Mouse (Mus musculus) gastrocnemius, adult 2 months (tissue): ENCODE results near the gene Serinc3. TPM values are rescaled to one million over a fixed set of nuclear protein-coding genes. Genes with fewer than 3 reads are reported as not detected.
"Not testable (repeated sequence)": the region's sequence is repeated elsewhere in the genome, so short reads cannot be mapped to it uniquely, and the experiment has no call there.

ENCODE experiments used
- DNase-seq: peaks from one replicate; pipeline ENCODE4 v3.0.0; 2022
- H3K27ac ChIP-seq: fragments of 200-600 bp; 2 replicates; pipeline ENCODE4 v1.8.1; 2022; ENCODE audit warnings: mild to moderate bottlenecking
- H3K4me3 ChIP-seq: fragments of 200-600 bp; 2 replicates; pipeline ENCODE4 v1.8.1; 2022; ENCODE audit warnings: mild to moderate bottlenecking, moderate library complexity
- CTCF ChIP-seq: fragments of 200-600 bp; IDR thresholded peaks from 2 replicates; pipeline ENCODE4 v1.8.1; 2022; ENCODE audit warnings: antibody characterized with exemption, mild to moderate bottlenecking, moderate library complexity
- intact Hi-C: fragments of 180-260 bp; cut with DNase I; formaldehyde crosslinking; loops from one replicate; pipeline ENCODE4 v1.15.1; 2025
- total RNA-seq, 2 experiments: library from RNA; stranded (reverse); gene quantifications; 2 replicates each; pipeline ENCODE4 v1.2.3; 2021

Gene Serinc3
- total RNA-seq, 2 experiments from 2014 or later: 118 to 147 TPM

DNA sequence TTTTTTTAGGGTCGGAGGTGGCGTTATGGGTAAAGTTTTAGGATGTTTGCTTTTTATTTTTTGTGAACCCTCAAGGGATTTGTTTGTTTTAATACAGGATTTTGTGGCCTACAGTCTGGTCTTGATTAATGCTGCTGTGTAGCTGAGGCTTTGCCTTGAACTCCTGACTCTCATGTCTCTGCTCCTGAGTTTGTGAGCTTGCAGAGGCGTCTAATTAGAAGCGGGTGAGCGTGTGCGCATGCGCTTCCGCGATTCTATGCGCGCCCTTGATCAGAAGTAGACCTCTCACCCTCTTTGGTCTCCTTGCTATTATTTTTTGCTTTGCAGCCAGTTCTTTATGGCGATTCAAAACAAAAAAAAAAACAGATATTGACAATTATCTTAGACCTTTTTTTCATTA is 14.5 kb upstream of the Serinc3 start:
- no peak for DNase-seq
- Histone ChIP-seq H3K4me3 (peak overlapping the region; percentile 88), H3K27ac (peak overlapping the region; percentile 95)
- no peak for TF ChIP-seq CTCF
- intact Hi-C loops: loop anchor here (10.0 kb wide), 1 partner anchor 125 kb away; no protein-coding TSS in a partner anchor

DNA sequence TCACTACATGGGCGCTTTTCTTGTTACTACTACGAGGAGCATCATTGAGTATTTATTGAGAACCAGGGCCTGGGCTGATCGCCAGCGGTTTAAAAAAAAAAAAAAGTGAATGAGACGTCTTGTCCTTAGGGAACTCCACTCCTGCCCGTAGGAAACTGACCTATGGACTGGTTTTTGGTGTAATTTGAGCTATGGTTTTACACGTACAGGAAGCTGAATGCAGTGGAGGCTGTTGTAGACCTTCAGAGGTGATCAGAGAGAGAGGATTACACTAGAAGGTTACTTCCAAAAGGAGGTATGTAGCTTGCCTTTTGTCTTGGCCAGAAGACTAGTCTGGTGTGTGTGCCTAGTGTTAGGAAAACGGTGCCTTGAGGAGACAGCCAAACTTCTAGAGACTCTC is 14.0 kb upstream of the Serinc3 start:
- Histone ChIP-seq H3K4me3 (peak overlapping the region; percentile 88), H3K27ac (peak overlapping the region; percentile 95)
- intact Hi-C loops: loop anchor here (1.0 to 10.0 kb wide), 3 partner anchors 14 to 126 kb away; partner anchors contain the start of gene Serinc3
- DNase-seq: peak; percentile 37
- TF ChIP-seq CTCF: no peak

DNA sequence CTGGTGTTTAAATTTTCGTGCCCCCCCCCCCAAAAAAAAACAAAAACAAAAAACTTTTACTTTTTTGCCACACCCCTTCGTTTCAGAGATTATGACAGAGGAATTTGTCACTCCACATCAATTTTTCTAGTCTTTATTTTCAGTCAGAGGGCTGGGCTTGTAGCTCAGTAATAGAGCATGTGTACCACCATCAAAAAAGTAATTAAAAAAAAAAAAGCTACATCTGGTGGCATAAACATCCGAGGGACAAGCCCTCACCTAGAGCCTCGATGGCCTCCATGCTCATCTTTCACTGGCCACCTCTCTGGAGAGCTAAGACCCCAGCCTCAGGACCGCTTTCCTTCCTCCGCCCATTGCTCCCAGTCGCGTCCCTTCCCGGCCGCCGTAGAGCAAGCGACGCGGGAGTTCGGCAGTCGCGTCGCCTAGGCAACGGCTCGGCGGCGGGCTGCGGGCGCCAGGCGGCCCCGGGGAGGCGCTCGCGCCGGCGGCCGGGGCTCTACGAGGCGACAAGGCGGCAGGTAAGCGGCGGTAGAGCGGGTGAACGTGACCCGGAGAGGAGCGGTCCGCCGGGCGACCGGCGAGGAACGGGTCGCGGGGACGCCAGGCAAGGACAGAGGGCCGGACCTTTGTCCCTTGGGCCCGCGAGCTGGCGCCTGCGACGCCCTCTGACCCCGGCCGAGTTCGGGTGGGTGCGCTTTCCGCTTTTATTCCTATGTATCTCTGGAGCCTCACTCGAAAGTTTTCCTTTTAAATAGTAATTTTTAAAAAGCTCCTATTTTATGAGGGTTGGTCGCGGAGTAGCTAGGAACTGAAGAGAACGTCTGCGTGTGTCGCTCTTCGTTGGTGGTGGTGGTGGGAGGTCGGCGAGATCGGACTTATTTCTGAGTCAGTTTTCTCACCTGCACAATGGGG is 13.3 kb upstream of the Serinc3 start, which contains the start of gene Pkig:
TSS of gene Pkig (plus strand) at position 412 of the 912 bp plus-strand sequence.
- intact Hi-C loops: loop anchor here (1.0 to 10.0 kb wide), 3 partner anchors 13 to 127 kb away; partner anchors contain the start of gene Serinc3
- peak within 1 kb of the TSS; percentile 95 for H3K27ac ChIP-seq
- peak within 1 kb of the TSS; percentile 88 for H3K4me3 ChIP-seq
- peak; percentile 93 for DNase-seq
- TF ChIP-seq CTCF: peak; percentile 57

DNA sequence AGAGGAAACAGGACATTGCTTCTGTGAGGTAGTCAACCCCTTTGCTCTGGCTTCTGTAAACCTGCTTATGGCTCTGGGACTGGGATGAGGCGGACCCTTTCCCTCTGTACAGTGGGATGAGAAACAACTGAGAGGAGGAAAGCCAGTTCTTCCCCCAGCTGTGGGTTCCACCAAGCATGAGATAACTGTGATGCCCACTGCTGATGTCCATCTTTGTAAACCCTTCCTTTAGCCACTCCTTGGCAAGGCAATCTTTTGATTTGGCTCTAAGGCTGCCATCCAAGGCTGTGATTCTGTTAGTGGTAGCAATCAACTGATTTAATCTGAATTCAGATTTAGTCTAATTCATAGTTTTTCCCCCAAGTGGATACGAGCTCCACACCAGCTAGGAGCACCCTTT is 12.6 kb upstream of the Serinc3 start:
- no peak for DNase-seq
- intact Hi-C loops: loop anchor here (10.0 kb wide), 1 partner anchor 127 kb away; no protein-coding TSS in a partner anchor
- no peak for TF ChIP-seq CTCF
- no peak overlapping the region for H3K4me3 ChIP-seq
- H3K27ac ChIP-seq: no peak overlapping the region

DNA sequence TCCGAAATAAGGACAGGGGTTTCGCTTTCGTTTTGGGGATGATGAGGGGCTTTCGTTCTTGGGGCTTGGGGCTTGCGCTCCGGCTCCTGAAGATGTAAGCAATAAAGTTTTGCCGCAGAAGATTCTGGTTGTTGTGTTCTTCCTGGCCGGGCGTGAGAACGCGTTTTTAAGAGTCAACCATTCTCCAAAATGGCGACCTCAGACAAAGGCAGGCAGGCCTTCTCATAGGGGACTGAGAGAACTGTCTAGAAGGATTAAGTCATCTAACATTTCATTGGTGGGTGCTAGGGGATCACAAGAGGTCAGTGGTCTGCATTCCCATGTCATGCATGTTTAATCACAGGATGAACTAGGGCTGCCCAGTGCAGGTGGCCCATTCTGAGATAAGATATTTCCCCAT is 10.8 kb upstream of the Serinc3 start:
- DNase-seq, H3K4me3 ChIP-seq, H3K27ac ChIP-seq: not testable (repeated sequence)
- intact Hi-C loops: loop anchor here (10.0 kb wide), 1 partner anchor 129 kb away; no protein-coding TSS in a partner anchor

DNA sequence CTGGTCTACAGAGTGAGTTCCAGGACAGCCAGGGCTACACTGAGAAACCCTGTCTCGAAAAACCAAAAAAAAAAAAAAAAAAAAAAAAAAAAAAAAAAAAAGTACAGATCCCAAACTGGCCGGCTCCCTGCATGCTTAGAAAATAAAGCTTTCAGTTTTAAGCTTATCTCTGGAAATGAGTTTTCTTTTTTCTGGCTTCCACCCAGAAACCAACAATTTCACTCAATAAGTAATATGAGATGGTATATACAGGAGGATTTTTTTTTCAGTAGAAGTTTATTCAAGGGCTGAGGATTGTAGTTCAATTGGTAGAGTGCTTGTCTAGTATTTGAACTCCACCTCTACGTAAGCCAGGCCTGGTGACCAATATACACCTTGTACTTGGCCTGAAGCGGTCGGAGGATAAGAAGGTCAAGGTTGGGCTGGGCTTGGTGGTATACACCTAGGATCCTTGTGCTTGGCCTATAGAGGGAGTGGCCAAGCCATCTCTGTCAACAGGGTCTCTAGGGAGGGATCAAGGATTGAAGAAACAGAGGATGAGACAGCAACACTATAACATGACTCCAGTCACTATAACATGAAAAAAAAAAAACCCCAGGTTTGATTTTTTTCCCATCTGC is 1.6 kb upstream of the Serinc3 start:
- intact Hi-C loops: no loop called here
- Histone ChIP-seq H3K27ac (no peak overlapping the region), H3K4me3 (no peak overlapping the region)
- TF ChIP-seq CTCF: no peak
- no peak for DNase-seq

DNA sequence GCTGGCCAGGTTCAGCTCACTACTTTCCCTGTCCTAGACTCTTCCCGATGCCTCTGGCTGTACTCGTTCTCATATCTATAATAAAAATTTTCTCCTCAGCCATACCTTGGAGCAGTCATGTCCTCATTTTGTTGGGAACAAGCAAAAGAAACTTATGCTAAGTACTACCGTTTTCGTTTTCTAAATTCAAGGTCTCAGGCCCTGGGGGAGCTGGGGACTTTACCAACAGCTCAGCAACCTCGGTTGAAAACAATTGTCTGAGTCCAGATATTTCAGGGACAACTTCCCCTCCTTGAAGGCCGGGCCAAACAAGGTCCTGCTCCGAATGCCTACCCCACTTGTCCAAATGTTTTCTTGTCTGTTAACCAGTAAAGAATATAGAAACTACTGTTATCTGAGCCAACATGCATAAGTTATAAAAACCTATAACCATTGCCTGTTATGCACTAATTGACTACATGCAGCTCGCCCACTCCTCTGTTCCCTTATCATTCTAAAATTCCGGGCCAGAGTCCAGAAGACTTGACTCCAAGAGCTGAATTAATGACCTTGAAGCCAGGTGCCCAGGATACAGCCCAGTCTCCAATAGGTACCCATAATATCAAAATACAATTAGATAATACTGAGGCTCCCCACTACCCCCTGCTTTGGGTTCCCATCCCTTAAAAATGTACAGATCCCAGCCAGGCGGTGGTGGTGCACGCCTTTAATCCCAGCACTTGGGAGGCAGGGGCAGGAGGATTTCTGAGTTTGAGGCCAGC is 949 bp upstream of the Serinc3 start:
- DNase-seq: no peak
- Histone ChIP-seq H3K4me3 (peak overlapping the region; percentile 96), H3K27ac (peak overlapping the region; percentile 98)
- no peak for TF ChIP-seq CTCF
- intact Hi-C loops: loop anchor here (1.0 kb wide), 2 partner anchors 12 to 70 kb away; partner anchors contain the start of gene Pkig

DNA sequence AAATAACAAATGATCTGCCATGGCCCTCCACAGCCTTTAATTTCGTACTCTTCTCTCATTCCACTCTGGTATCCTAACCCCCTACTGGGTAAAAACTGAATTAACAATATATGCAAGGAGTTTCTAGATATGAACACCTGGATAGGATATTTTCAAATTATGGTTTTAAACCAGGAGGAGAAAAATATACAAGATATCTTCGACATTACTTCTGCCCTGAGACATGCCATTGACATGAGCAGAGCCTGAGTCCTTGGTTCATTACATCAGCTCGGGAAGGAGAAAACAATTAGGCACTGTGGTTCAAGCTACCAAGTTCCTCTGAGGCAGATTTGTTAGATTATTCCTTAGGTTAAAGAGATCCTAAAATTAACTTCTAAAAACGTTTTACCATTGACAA is 884 bp downstream of the Serinc3 start:
- no peak for DNase-seq
- intact Hi-C loops: no loop called here
- H3K4me3 ChIP-seq: peak overlapping the region; percentile 96
- peak; percentile 21; the same call in 1 of the 2 replicates for TF ChIP-seq CTCF
- peak overlapping the region; percentile 98 for H3K27ac ChIP-seq

DNA sequence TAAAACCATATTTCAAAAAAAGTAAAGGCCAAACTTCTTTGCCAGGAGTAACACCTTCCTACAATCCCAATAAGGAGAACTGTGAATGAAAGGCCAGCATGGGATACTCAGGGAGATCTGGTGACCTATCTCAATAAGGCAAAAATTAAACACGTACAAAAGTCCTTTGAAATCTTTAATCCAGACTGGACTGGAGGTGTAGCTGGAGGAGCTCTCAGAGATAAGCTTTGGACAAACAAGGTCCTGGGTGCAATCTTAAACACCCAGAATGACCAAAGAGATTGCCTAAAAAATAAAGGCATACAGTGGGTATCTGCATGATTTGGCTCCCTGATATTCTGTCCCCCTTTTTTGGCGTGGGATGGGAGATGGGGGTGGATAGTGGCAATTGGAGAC is 1.4 kb downstream of the Serinc3 start:
- no peak for DNase-seq
- Histone ChIP-seq H3K27ac (peak overlapping the region; percentile 98), H3K4me3 (peak overlapping the region; percentile 96)
- intact Hi-C loops: no loop called here
- no peak for TF ChIP-seq CTCF

DNA sequence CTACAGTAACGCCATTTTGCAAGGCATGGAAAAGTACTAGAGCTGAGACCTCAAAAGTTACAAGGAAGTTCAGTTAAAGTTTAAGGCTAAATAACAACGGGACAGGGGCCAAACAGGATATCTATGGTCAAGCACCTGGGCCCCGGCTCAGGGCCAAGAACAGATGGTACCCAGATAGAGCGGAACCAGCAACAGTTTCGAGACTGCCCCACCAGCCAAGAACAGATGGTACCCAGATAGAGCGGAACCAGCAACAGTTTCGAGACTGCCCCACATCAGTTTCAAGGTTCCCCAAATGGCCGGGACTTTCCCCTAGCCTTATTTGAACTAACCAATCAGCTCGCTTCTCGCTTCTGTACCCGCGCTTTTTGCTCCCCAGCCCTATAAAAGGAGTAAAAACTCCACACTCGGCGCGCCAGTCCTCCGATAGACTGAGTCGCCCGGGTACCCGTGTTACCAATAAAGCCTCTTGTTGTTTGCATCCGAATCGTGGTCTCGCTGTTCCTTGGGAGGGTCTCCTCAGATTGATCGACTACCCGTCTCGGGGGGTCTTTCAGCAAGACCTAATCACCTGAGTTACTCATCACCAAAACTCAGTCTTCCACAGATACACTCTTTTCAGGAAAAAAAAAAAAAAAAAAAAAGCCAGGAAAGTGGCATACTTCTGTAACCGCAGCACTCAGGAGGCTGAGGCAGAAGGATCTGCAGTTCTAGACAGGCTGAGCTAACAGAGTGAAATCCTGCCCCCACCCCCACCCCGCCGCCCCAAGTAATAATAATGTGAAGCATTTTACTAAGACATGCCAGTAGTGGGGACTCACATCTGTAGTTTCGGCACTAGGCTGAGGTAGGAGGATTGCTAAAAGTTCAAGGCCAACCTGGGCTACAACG is 2.0 kb downstream of the Serinc3 start:
- Histone ChIP-seq H3K27ac (peak overlapping the region; percentile 98), H3K4me3 (peak overlapping the region; percentile 96)
- TF ChIP-seq CTCF: no peak
- peak; percentile 69 for DNase-seq
- intact Hi-C loops: no loop called here

DNA sequence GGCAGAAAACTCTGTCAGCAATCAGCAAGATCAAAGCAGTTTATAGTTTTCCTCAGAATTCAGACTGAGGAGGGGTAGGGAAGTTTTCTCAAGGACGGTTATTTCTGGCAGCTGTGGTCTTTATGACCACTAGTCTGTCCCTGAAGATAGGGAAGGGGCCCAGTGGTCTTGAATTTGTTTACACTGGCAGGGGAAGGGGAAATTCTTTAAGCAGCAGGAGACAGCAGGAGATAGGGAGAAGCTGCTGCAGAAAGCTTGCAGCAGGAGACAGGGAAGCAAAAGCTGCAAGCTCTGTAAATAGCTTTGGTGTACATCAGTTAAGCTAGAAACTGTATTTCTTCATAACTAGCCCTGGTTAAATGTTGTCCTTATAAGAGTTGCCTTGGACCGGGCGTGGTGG is 3.2 kb downstream of the Serinc3 start:
- H3K27ac ChIP-seq: peak overlapping the region; percentile 85
- intact Hi-C loops: no loop called here
- DNase-seq: no peak

More for the DNA sequence above, 3.2 kb downstream of the Serinc3 start:
- no peak for TF ChIP-seq CTCF
- H3K4me3 ChIP-seq: peak overlapping the region; percentile 63
